ENCODE assay signal across 8 mouse cellular contexts in genomic region chr4:133906336-133906735, GRCm38 (mm10). TPM values are rescaled to one million over a fixed set of nuclear protein-coding genes. Genes with fewer than 3 reads are reported as not detected.
A peak's percentile ranks its signal among the peaks of the same experiment; 100 is the strongest.
DNase-seq lines count a peak whose midpoint lies in the region; ATAC-seq and TF ChIP-seq lines count a peak whose summit lies in the region.
"Not testable (repeated sequence)": the region's sequence is repeated elsewhere in the genome, so short reads cannot be mapped to it uniquely, and the experiment has no call there.

No protein-coding gene starts in this region.

- not testable (repeated sequence) for TF ChIP-seq EP300 in ES-Bruce4 (IDR thresholded peaks at IDR 0.05; ENCODE audit: insufficient read depth, low read depth, low read length); MEL (IDR thresholded peaks at IDR 0.05; ENCODE audit: low read depth in 1 of 2, low read length in 2 of 2); liver, postnatal 0 days (IDR thresholded peaks at IDR 0.05; ENCODE audit: low read depth); stomach, postnatal 0 days (optimal IDR thresholded peaks at IDR 0.05)

- TF ChIP-seq RAD21 in MEL (IDR thresholded peaks at IDR 0.05; ENCODE audit: low read depth, low read length): not testable (repeated sequence)

- H3K4me2 ChIP-seq in liver, embryonic 15.5 days; liver, postnatal 0 days (ENCODE audit: low read depth, low read length); stomach, postnatal 0 days (replicated peaks; ENCODE audit: low read depth): not testable (repeated sequence)

- not testable (repeated sequence) for H3K9me3 ChIP-seq in ES-Bruce4 (replicated peaks; ENCODE audit: control insufficient read depth, insufficient read depth, low read length, poor library complexity, severe bottlenecking); MEL (replicated peaks; ENCODE audit: insufficient read depth, low read length); liver, embryonic 15.5 days (replicated peaks); liver, postnatal 0 days (ENCODE audit: low read length); stomach, postnatal 0 days (ENCODE audit: control insufficient read depth, low read length)

- not testable (repeated sequence) for H3K4me3 ChIP-seq in ES-Bruce4 (ENCODE audit: low read depth, low read length); MEL (ENCODE audit: control insufficient read depth in 1 of 2, insufficient read depth in 1 of 2, low read depth in 2 of 2, low read length in 2 of 2); bone marrow macrophage, adult 2 months (ENCODE audit: insufficient read depth, low read length); layer of hippocampus, adult 2 months; liver, embryonic 15.5 days (replicated peaks); liver, postnatal 0 days (ENCODE audit: low read depth, low read length); macrophage (ENCODE audit: inconsistent target); stomach, postnatal 0 days (ENCODE audit: low read depth, low read length)

- not testable (repeated sequence) for H3K9ac ChIP-seq in ES-Bruce4 (ENCODE audit: low read depth, poor library complexity, severe bottlenecking); MEL (ENCODE audit: control insufficient read depth, low read depth, low read length, poor library complexity, severe bottlenecking); liver, embryonic 15.5 days; liver, postnatal 0 days (replicated peaks); stomach, postnatal 0 days (ENCODE audit: low read length)

- not testable (repeated sequence) for H3K36me3 ChIP-seq in ES-Bruce4 (ENCODE audit: control insufficient read depth, insufficient read depth, low read length, poor library complexity, severe bottlenecking); MEL (ENCODE audit: control insufficient read depth in 1 of 2, insufficient read depth in 2 of 2, low read length in 2 of 2); liver, embryonic 15.5 days (replicated peaks); liver, postnatal 0 days (replicated peaks; ENCODE audit: insufficient read depth, low read length); macrophage (ENCODE audit: inconsistent target); stomach, postnatal 0 days (ENCODE audit: control insufficient read depth, insufficient read depth, low read length)

- peak; percentile 7 for TF ChIP-seq CTCF in ES-Bruce4 (IDR thresholded peaks at IDR 0.05; ENCODE audit: low read depth, low read length)
- peak in 1 of 3 experiments; percentile 32; a peak in 2 of 6 replicates for TF ChIP-seq CTCF in MEL (IDR thresholded peaks at IDR 0.05 in 2 of 3, conservative IDR thresholded peaks at IDR 0.05 in 1 of 3; ENCODE audit: control insufficient read depth in 1 of 3, insufficient read depth in 1 of 3, low read depth in 2 of 3, low read length in 3 of 3, poor library complexity in 1 of 3, severe bottlenecking in 1 of 3)
- not testable (repeated sequence) for TF ChIP-seq CTCF in bone marrow macrophage, adult 2 months (IDR thresholded peaks at IDR 0.05; ENCODE audit: low read depth, low read length)
- TF ChIP-seq CTCF in layer of hippocampus, adult 2 months (conservative IDR thresholded peaks at IDR 0.05): peak; percentile 39
- peak; percentile 36 for TF ChIP-seq CTCF in liver, postnatal 0 days (IDR thresholded peaks at IDR 0.05; ENCODE audit: low read depth)
- TF ChIP-seq CTCF in stomach, postnatal 0 days (IDR thresholded peaks at IDR 0.05; ENCODE audit: low read depth): peak; percentile 30; the same call in 1 of the 2 replicates

- DNase-seq in MEL (ENCODE audit: low read depth, low spot score); layer of hippocampus, adult 2 months (ENCODE audit: low spot score in 2 of 2); liver, postnatal 0 days; stomach, postnatal 0 days (ENCODE audit: low spot score): not testable (repeated sequence)

- not testable (repeated sequence) for H3K79me2 ChIP-seq in MEL (ENCODE audit: control insufficient read depth, insufficient read depth, low read length, poor library complexity); macrophage (ENCODE audit: inconsistent target)

- not testable (repeated sequence) for H3K27me3 ChIP-seq in ES-Bruce4 (ENCODE audit: control insufficient read depth, insufficient read depth, low read length, poor library complexity, severe bottlenecking); MEL (ENCODE audit: control insufficient read depth in 1 of 2, insufficient read depth in 2 of 2, low read length in 2 of 2); liver, embryonic 15.5 days; liver, postnatal 0 days (ENCODE audit: insufficient read depth, low read length); stomach, postnatal 0 days (ENCODE audit: control insufficient read depth, insufficient read depth, low read length)

- H3K4me1 ChIP-seq in ES-Bruce4 (ENCODE audit: control insufficient read depth, insufficient read depth, low read length); MEL (ENCODE audit: control insufficient read depth in 1 of 2, insufficient read depth in 2 of 2, low read length in 2 of 2); stomach, postnatal 0 days (replicated peaks; ENCODE audit: control insufficient read depth, insufficient read depth): not testable (repeated sequence)
- H3K4me1 ChIP-seq in bone marrow macrophage, adult 2 months (ENCODE audit: control insufficient read depth, insufficient read depth, low read length): peaks cover 50% of the 10 kb centered on the region
- peaks cover 29% of the 10 kb centered on the region for H3K4me1 ChIP-seq in liver, embryonic 15.5 days (replicated peaks)
- H3K4me1 ChIP-seq in liver, postnatal 0 days (ENCODE audit: insufficient read depth): peaks cover 23% of the 10 kb centered on the region

- not testable (repeated sequence) for H3K27ac ChIP-seq in ES-Bruce4 (ENCODE audit: insufficient read depth, low read length); MEL (ENCODE audit: control insufficient read depth, low read depth, low read length); stomach, postnatal 0 days (replicated peaks)
- H3K27ac ChIP-seq in bone marrow macrophage, adult 2 months (ENCODE audit: insufficient read depth, low read depth, low read length): peak overlapping the region; percentile 99
- H3K27ac ChIP-seq in layer of hippocampus, adult 2 months: peak overlapping the region; percentile 11; the same call in 1 of the 2 replicates
- peak overlapping the region; percentile 67; the same call in 1 of the 2 replicates for H3K27ac ChIP-seq in liver, embryonic 15.5 days (replicated peaks)
- H3K27ac ChIP-seq in liver, postnatal 0 days (ENCODE audit: low read depth): peak overlapping the region; percentile 70
- peak overlapping the region; percentile 95 for H3K27ac ChIP-seq in macrophage

- WGBS in liver, embryonic 15.5 days (ENCODE audit: insufficient replicate concordance): 56% methylated on average over 5 of the region's 5 CpGs
- WGBS in liver, postnatal 0 days (ENCODE audit: insufficient replicate concordance): 75% methylated on average over 4 of the region's 5 CpGs
- 89% methylated on average over 4 of the region's 5 CpGs for WGBS in macrophage (ENCODE audit: missing documents)
- whole genome bisulfite sequencing in stomach, postnatal 0 days: 90% methylated on average over 4 of the region's 5 CpGs

- ATAC-seq in liver, embryonic 15.5 days (ENCODE audit: insufficient read depth); liver, postnatal 0 days; stomach, postnatal 0 days (ENCODE audit: low FRiP score, low TSS enrichment): not testable (repeated sequence)

- TF ChIP-seq POLR2A in ES-Bruce4 (IDR thresholded peaks at IDR 0.05; ENCODE audit: insufficient read depth, low read length); MEL (IDR thresholded peaks at IDR 0.05; ENCODE audit: control insufficient read depth in 1 of 2, insufficient read depth in 1 of 2, low read depth in 1 of 2, low read length in 2 of 2, poor library complexity in 1 of 2); bone marrow macrophage, adult 2 months (IDR thresholded peaks at IDR 0.05; ENCODE audit: borderline replicate concordance, low read depth, low read length): not testable (repeated sequence)

TF ChIP-seq in MEL, 35 proteins besides CTCF, POLR2A, EP300 and RAD21:
- TF ChIP-seq ZNF384 (IDR thresholded peaks at IDR 0.05; ENCODE audit: low read depth, low read length): peak; percentile 79

RNA-seq across cellular contexts. Expression of gene Rps6ka1, which starts 18.7 kb away (rescaled TPM):
- polyA plus RNA-seq in ES-Bruce4 (2011; ENCODE audit: insufficient read depth, insufficient read length, low read depth, missing spikeins): 73.2 and 86.4 TPM in 2 replicates
- total RNA-seq in MEL (2012; rRNA removed): 45.3 and 45.7 TPM in 2 replicates
- 10 to 100 TPM in 1 of 2 experiments, not detected in 1; 68.9 TPM for polyA plus RNA-seq in MEL (2012; ENCODE audit: insufficient read depth in 1 of 2, insufficient read length in 2 of 2, low read depth in 1 of 2, low replicate concordance in 2 of 2, missing spikeins in 1 of 2)
- polyA plus RNA-seq in bone marrow macrophage, adult 2 months (2012; ENCODE audit: insufficient read depth, insufficient read length, missing spikeins): 100 and 101 TPM in 2 replicates
- 10 to 100 TPM in 1 of 2 experiments, 1 to 10 TPM in 1; 8.6 to 11.9 TPM for total RNA-seq in layer of hippocampus, adult 2 months (2021)
- 68.0 and 77.2 TPM in 2 replicates for polyA plus RNA-seq in liver, embryonic 15.5 days (2015; fragmentation: Nextera tagmentation; extraction: Ambion mirVana)
- 31.6 and 36.9 TPM in 2 replicates for polyA plus RNA-seq in liver, postnatal 0 days (2015; fragmentation: Nextera tagmentation; extraction: Ambion mirVana)
- total RNA-seq in macrophage (2018; cell fraction: chromatin; rRNA removed): 100 to 1,000 TPM in 8 of 26 experiments, 10 to 100 TPM in 18; 33.6 to 141 (median 81.5) TPM
- total RNA-seq in macrophage (2018; cell fraction: cytosol; rRNA removed): 100 to 1,000 TPM in 4 of 26 experiments, 10 to 100 TPM in 22; 34.2 to 113 (median 67.1) TPM
- total RNA-seq in macrophage (2018; cell fraction: nucleus; rRNA removed): 100 to 1,000 TPM in 1 of 26 experiments, 10 to 100 TPM in 25; 25.2 to 119 (median 61.8) TPM
- polyA plus RNA-seq in macrophage (2018): 43.0 to 72.5 TPM (median 71.4 TPM) in 3 replicates
- polyA plus RNA-seq in stomach, postnatal 0 days (2015; fragmentation: Nextera tagmentation; extraction: Ambion mirVana): 45.5 and 46.0 TPM in 2 replicates
